Mouse (Mus musculus) kidney, adult 2 months (tissue): ENCODE results near the gene Tead2.

ENCODE experiments used
- CTCF ChIP-seq: fragments of 200-500 bp; conservative IDR thresholded peaks from 2 replicates; pipeline ENCODE4 v1.5.1; 2011; ENCODE audit warnings: low read depth, mild to moderate bottlenecking, control low read depth, low read length, moderate library complexity, mixed read lengths; ENCODE audit not compliant: insufficient read depth, insufficient read length
- POLR2A ChIP-seq: fragments of 200-500 bp; IDR thresholded peaks from one replicate; pipeline ENCODE4 v1.6.1; 2011; ENCODE audit warnings: low read depth, low read length, control low read depth

GRCm38 (mm10) chr7:45229459-45230203 is 14.1 kb downstream of the Tead2 start:
- TF ChIP-seq POLR2A (no peak), CTCF (no peak)
